Comparison of ENCODE assay signal across 8 mouse cellular contexts in genomic region chr11:102284501-102285094, GRCm38 (mm10). TPM values are rescaled to one million over a fixed set of nuclear protein-coding genes. Genes with fewer than 3 reads are reported as not detected.
DNase-seq lines count a peak whose midpoint lies in the region; ATAC-seq and TF ChIP-seq lines count a peak whose summit lies in the region.

TSS of gene Tmub2 (plus strand) at chr11:102284931.

- H3K36me3 ChIP-seq in E14TG2a.4 (ENCODE audit: insufficient read depth, low read length) = peaks cover 37% of the 10 kb centered on the region
- H3K36me3 ChIP-seq in forebrain, embryonic 12.5 days (replicated peaks) = peaks cover 25% of the 10 kb centered on the region
- H3K36me3 ChIP-seq in heart, postnatal 0 days (replicated peaks; ENCODE audit: control insufficient read depth, insufficient read depth, low read length) = peaks cover 16% of the 10 kb centered on the region
- peaks cover 12% of the 10 kb centered on the region for H3K36me3 ChIP-seq in liver, embryonic 16.5 days (ENCODE audit: control insufficient read depth, insufficient read depth)
- peaks cover 25% of the 10 kb centered on the region for H3K36me3 ChIP-seq in neural tube, embryonic 13.5 days
- no peaks in the 10 kb centered on the region for H3K36me3 ChIP-seq in testis, adult 2 months (ENCODE audit: control insufficient read depth, insufficient read depth, low read length)

- H3K27me3 ChIP-seq in E14TG2a.4 (ENCODE audit: insufficient read depth, low read length) = no peaks in the 10 kb centered on the region
- H3K27me3 ChIP-seq in forebrain, embryonic 12.5 days = no peaks in the 10 kb centered on the region
- no peaks in the 10 kb centered on the region for H3K27me3 ChIP-seq in heart, postnatal 0 days (ENCODE audit: control insufficient read depth, insufficient read depth, low read length)
- H3K27me3 ChIP-seq in liver, embryonic 16.5 days (ENCODE audit: control insufficient read depth, insufficient read depth, low read depth, low read length) = no peaks in the 10 kb centered on the region
- no peaks in the 10 kb centered on the region for H3K27me3 ChIP-seq in neural tube, embryonic 13.5 days
- H3K27me3 ChIP-seq in testis, adult 2 months (ENCODE audit: control insufficient read depth, insufficient read depth, low read length) = no peaks in the 10 kb centered on the region

- H3K27ac ChIP-seq in forebrain, embryonic 12.5 days = peak within 1 kb of the TSS; percentile 76
- peak within 1 kb of the TSS; percentile 77 for H3K27ac ChIP-seq in heart, postnatal 0 days (ENCODE audit: low read depth)
- peak within 1 kb of the TSS; percentile 87 for H3K27ac ChIP-seq in liver, embryonic 16.5 days (ENCODE audit: low read length)
- peak within 1 kb of the TSS; percentile 83 for H3K27ac ChIP-seq in neural tube, embryonic 13.5 days (replicated peaks)
- peak within 1 kb of the TSS; percentile 88 for H3K27ac ChIP-seq in testis, adult 2 months (ENCODE audit: control insufficient read depth, insufficient read depth, low read depth, low read length)

- under 1% methylated on average over 32 of the region's 32 CpGs for WGBS in forebrain, embryonic 12.5 days
- under 1% methylated on average over 32 of the region's 32 CpGs for WGBS in heart, postnatal 0 days
- WGBS in liver, embryonic 16.5 days (ENCODE audit: insufficient replicate concordance) = under 1% methylated on average over 32 of the region's 32 CpGs
- WGBS in neural tube, embryonic 13.5 days = under 1% methylated on average over 32 of the region's 32 CpGs

- no peaks in the 10 kb centered on the region for H3K9me3 ChIP-seq in E14TG2a.4 (ENCODE audit: low read length)
- no peaks in the 10 kb centered on the region for H3K9me3 ChIP-seq in forebrain, embryonic 12.5 days
- no peaks in the 10 kb centered on the region for H3K9me3 ChIP-seq in heart, postnatal 0 days (replicated peaks; ENCODE audit: control insufficient read depth, low read length)
- no peaks in the 10 kb centered on the region for H3K9me3 ChIP-seq in liver, embryonic 16.5 days (replicated peaks; ENCODE audit: control insufficient read depth, low read length)
- H3K9me3 ChIP-seq in neural tube, embryonic 13.5 days = no peaks in the 10 kb centered on the region

- peak within 1 kb of the TSS; percentile 94 for H3K4me3 ChIP-seq in E14TG2a.4 (replicated peaks; ENCODE audit: low read length)
- H3K4me3 ChIP-seq in forebrain, embryonic 12.5 days (replicated peaks) = peak within 1 kb of the TSS; percentile 68
- peak within 1 kb of the TSS; percentile 84 for H3K4me3 ChIP-seq in heart, postnatal 0 days (ENCODE audit: low read depth, low read length)
- H3K4me3 ChIP-seq in liver, embryonic 16.5 days (ENCODE audit: low read depth, low read length) = peak within 1 kb of the TSS; percentile 81
- H3K4me3 ChIP-seq in neural tube, embryonic 13.5 days = peak within 1 kb of the TSS; percentile 62
- peak within 1 kb of the TSS; percentile 99 for H3K4me3 ChIP-seq in testis, adult 2 months (ENCODE audit: control insufficient read depth, low read depth, low read length)

- peak; percentile 92 for ATAC-seq in forebrain, embryonic 12.5 days (ENCODE audit: low FRiP score)
- peak; percentile 95 for ATAC-seq in heart, postnatal 0 days (ENCODE audit: insufficient read depth, low read depth)
- ATAC-seq in liver, embryonic 16.5 days (ENCODE audit: low read depth) = peak; percentile 92
- ATAC-seq in neural tube, embryonic 13.5 days (ENCODE audit: low read depth) = peak; percentile 89

- H3K4me2 ChIP-seq in forebrain, embryonic 12.5 days = peak within 1 kb of the TSS; percentile 73
- peak within 1 kb of the TSS; percentile 76 for H3K4me2 ChIP-seq in heart, postnatal 0 days (ENCODE audit: low read depth, low read length)
- peak within 1 kb of the TSS; percentile 81 for H3K4me2 ChIP-seq in liver, embryonic 16.5 days (ENCODE audit: low read depth, low read length)
- H3K4me2 ChIP-seq in neural tube, embryonic 13.5 days = peak within 1 kb of the TSS; percentile 69

- peak; percentile 100 for DNase-seq in c-Kit-positive CD71-positive TER-119-positive erythroid progenitor cells, embryonic 14.5 days (ENCODE audit: low spot score)
- DNase-seq in heart, postnatal 0 days (ENCODE audit: low spot score) = peak; percentile 99
- peak; percentile 98 for DNase-seq in kidney, postnatal 4 days

- peak within 1 kb of the TSS; percentile 80 for H3K9ac ChIP-seq in forebrain, embryonic 12.5 days
- H3K9ac ChIP-seq in heart, postnatal 0 days (replicated peaks; ENCODE audit: low read depth, low read length) = peak within 1 kb of the TSS; percentile 80
- peak within 1 kb of the TSS; percentile 91 for H3K9ac ChIP-seq in liver, embryonic 16.5 days (ENCODE audit: low read depth, low read length)
- peak within 1 kb of the TSS; percentile 83 for H3K9ac ChIP-seq in neural tube, embryonic 13.5 days

- TF ChIP-seq POLR2A in testis, adult 2 months (IDR thresholded peaks at IDR 0.05; ENCODE audit: control insufficient read depth, low read depth, low read length) = peak; percentile 41

- TF ChIP-seq CTCF in E14TG2a.4 (conservative IDR thresholded peaks at IDR 0.05; ENCODE audit: low read length) = no peak
- 0 out of 2 replicates have a peak, but pooled peaks have one; percentile 0 for TF ChIP-seq CTCF in heart, postnatal 0 days (IDR thresholded peaks at IDR 0.05; ENCODE audit: low read depth)
- no peak for TF ChIP-seq CTCF in testis, adult 2 months (IDR thresholded peaks at IDR 0.05; ENCODE audit: control insufficient read depth, insufficient read depth, insufficient replicate concordance, low read depth, low read length)

- no peak for TF ChIP-seq EP300 in heart, postnatal 0 days (IDR thresholded peaks at IDR 0.05; ENCODE audit: low read depth)

- H3K4me1 ChIP-seq in E14TG2a.4 (replicated peaks; ENCODE audit: low read depth, low read length) = peaks cover 67% of the 10 kb centered on the region
- peaks cover 15% of the 10 kb centered on the region for H3K4me1 ChIP-seq in forebrain, embryonic 12.5 days
- H3K4me1 ChIP-seq in heart, postnatal 0 days (ENCODE audit: control insufficient read depth, insufficient read depth) = 0 out of 2 replicates have a peak, but pooled peaks cover 6% of the 10 kb centered on the region
- peaks cover 31% of the 10 kb centered on the region for H3K4me1 ChIP-seq in liver, embryonic 16.5 days (ENCODE audit: control insufficient read depth, low read depth, low read length)
- H3K4me1 ChIP-seq in neural tube, embryonic 13.5 days (replicated peaks) = peaks cover 20% of the 10 kb centered on the region
- no peaks in the 10 kb centered on the region; the same call in 1 of the 2 replicates for H3K4me1 ChIP-seq in testis, adult 2 months (ENCODE audit: control insufficient read depth, insufficient read depth, low read length)

RNA-seq across cellular contexts. Expression of gene Tmub2, which starts in this region (rescaled TPM):
- 53.9 and 55.9 TPM in 2 replicates for polyA plus RNA-seq in forebrain, embryonic 12.5 days (2016; fragmentation: Nextera tagmentation; extraction: Ambion mirVana)
- 57.4 and 61.7 TPM in 2 replicates for total RNA-seq in heart, postnatal 0 days (2014; rRNA removed; ENCODE audit: low replicate concordance)
- polyA plus RNA-seq in heart, postnatal 0 days (2015; fragmentation: Nextera tagmentation; extraction: Ambion mirVana) = 29.8 and 30.1 TPM in 2 replicates
- polyA plus RNA-seq in liver, embryonic 16.5 days (2015; fragmentation: Nextera tagmentation; extraction: Ambion mirVana) = 26.7 and 28.5 TPM in 2 replicates
- 79.6 and 81.4 TPM in 2 replicates for polyA plus RNA-seq in neural tube, embryonic 13.5 days (2015; fragmentation: Nextera tagmentation; extraction: Ambion mirVana)
- 32.6 and 35.2 TPM in 2 replicates for polyA plus RNA-seq in testis, adult 2 months (2012; rRNA removed)

Comparison
In these comparisons a context has a peak if more than half of its experiments do, and no peak if none do; other contexts are left out.
1. Peak in every context shown above with its lines: DNase-seq, ATAC-seq, H3K4me3 ChIP-seq and H3K27ac ChIP-seq.